Mouse (Mus musculus) MEL (cell line): ENCODE data around the gene Sema6b.

Source experiments
- CHD2 ChIP-seq: IDR thresholded peaks from 2 replicates; pipeline ENCODE4 v1.6.1; 2011; ENCODE audit warnings: low read length, improper control_type of control experiment
- CTCF ChIP-seq, 3 experiments: IDR thresholded peaks in 2 of 3; conservative IDR thresholded peaks in 1 of 3; 2 replicates each; pipeline ENCODE4 v1.5.1; 2011 to 2012; ENCODE audit warnings: low read length in 3 of 3, low read depth in 2 of 3, mild to moderate bottlenecking in 2 of 3, improper control_type of control experiment in 1 of 3, inconsistent platforms in 1 of 3, mixed read lengths in 1 of 3, moderate library complexity in 1 of 3; ENCODE audit not compliant: control insufficient read depth in 1 of 3, insufficient read depth in 1 of 3, poor library complexity in 1 of 3, severe bottlenecking in 1 of 3
- MAZ ChIP-seq: IDR thresholded peaks from 2 replicates; pipeline ENCODE4 v1.6.1; 2012; ENCODE audit warnings: low read depth, mild to moderate bottlenecking, inconsistent platforms, low read length, improper control_type of control experiment
- POLR2A ChIP-seq, 2 experiments: IDR thresholded peaks; 2 replicates each; pipeline ENCODE4 v1.6.1; 2011 to 2012; ENCODE audit warnings: low read length in 2 of 2, mild to moderate bottlenecking in 2 of 2, control low read depth in 1 of 2, improper control_type of control experiment in 1 of 2, low read depth in 1 of 2, moderate library complexity in 1 of 2; ENCODE audit not compliant: control insufficient read depth in 1 of 2, insufficient read depth in 1 of 2, poor library complexity in 1 of 2
- TBP ChIP-seq: IDR thresholded peaks from 2 replicates; pipeline ENCODE4 v1.8.0; 2011; ENCODE audit warnings: low read depth, low read length, improper control_type of control experiment
- ZNF384 ChIP-seq: IDR thresholded peaks from 2 replicates; pipeline ENCODE4 v1.6.1; 2012; ENCODE audit warnings: low read depth, mild to moderate bottlenecking, inconsistent platforms, low read length, improper control_type of control experiment

- no peak for TF ChIP-seq ZNF384
- no peak for TF ChIP-seq CTCF (IDR thresholded peaks at IDR 0.05 in 2 of 3, conservative IDR thresholded peaks at IDR 0.05 in 1 of 3; ENCODE audit: control insufficient read depth in 1 of 3, insufficient read depth in 1 of 3, low read depth in 2 of 3, low read length in 3 of 3, poor library complexity in 1 of 3, severe bottlenecking in 1 of 3)
- TF ChIP-seq TBP = no peak
- no peak for TF ChIP-seq POLR2A (IDR thresholded peaks at IDR 0.05; ENCODE audit: control insufficient read depth in 1 of 2, insufficient read depth in 1 of 2, low read depth in 1 of 2, low read length in 2 of 2, poor library complexity in 1 of 2)
- TF ChIP-seq MAZ = no peak
- TF ChIP-seq CHD2 = no peak
These were observed 29.7 kb upstream of the Sema6b start for GRCm38 (mm10) chr17:56169830-56170229.
